Mouse (Mus musculus) liver, postnatal 0 days (tissue): Measurements from ENCODE around the gene Fam210b.

Source experiments
- CTCF ChIP-seq: sonication (generic); IDR thresholded peaks from 2 replicates; pipeline ENCODE4 v1.5.1; 2016; ENCODE audit warnings: antibody characterized with exemption, low read depth
- EP300 ChIP-seq: IDR thresholded peaks from 2 replicates; pipeline ENCODE4 v1.6.1; 2016; ENCODE audit warnings: antibody characterized with exemption, low read depth, mild to moderate bottlenecking

DNA sequence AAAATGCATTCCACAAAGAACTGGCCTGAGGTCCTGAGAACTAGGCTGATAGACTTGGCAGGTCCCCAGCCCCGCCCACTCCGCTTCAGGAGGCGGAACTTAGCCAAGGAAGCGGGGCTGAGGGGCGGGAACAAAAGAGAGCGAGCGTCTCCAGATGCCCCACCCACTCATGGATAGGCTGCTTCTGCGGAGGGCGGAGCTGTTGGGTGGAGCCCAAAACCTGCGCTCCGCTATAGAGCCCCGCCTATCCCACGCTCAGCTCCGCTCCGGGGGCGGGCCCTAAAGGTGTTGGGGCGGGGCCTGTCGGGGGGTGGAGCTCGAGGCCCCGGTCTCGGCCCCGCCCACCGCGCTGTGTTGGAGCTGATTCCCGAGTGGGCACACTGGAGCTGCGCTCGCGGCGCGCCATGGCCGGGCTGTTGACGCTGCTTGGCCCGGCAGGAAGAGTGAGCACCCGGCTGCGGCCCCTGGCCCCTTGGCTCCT is at the start of gene Fam210b:
- TF ChIP-seq EP300 (no peak), CTCF (no peak)
